Mouse (Mus musculus) adrenal gland, postnatal 14 days (tissue): Measurements from ENCODE around the gene Vmn1r34. TPM values are rescaled to one million over a fixed set of nuclear protein-coding genes. Genes with fewer than 3 reads are reported as not detected.
"Not testable (repeated sequence)": the region's sequence is repeated elsewhere in the genome, so short reads cannot be mapped to it uniquely, and the experiment has no call there.

Experiments
- DNase-seq: peaks from one replicate; pipeline ENCODE4 v3.0.0; 2021; ENCODE audit warnings: mixed read lengths
- long read RNA-seq, 2 experiments: library from polyadenylated mRNA; stranded (forward); transcript quantifications; one replicate each; pipeline ENCODE4 v2.0.0; 2021
- total RNA-seq: library from RNA; stranded (reverse); gene quantifications from 2 replicates; pipeline ENCODE4 v1.2.3, GENCODE M21; 2021

Vmn1r34 gene
- total RNA-seq, result not detected in 2 replicates
- long read RNA-seq, experiment 1, result 0 reads
- long read RNA-seq, experiment 2, result 0 reads

- no peak for DNase-seq
Measured at GRCm38 (mm10) chr6:66643779-66644178, at the start of gene Vmn1r34. Vmn1r34 (minus strand) TSS chr6:66643879.

DNA sequence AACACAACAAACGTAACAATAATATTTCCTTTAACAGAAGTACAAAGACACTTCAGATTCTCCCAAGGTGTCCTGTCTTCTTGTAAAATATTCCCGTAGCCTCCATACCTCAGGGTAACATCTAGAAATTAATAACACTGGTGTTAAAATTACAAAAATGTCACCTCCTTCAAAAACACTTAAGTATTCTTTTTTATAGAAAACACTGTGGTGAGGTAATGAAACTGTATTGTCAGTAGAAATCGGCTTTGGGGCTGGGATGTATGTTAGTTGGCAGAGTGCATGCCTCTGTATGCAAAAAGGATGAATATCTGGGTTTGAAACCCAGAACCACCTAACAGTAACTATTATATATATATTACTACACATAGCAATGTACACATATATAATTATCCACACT is 42.1 kb upstream of the Vmn1r34 start, which contains the start of gene Vmn1r35:
TSS of gene Vmn1r35 (minus strand) at position 101 of the 400 bp plus-strand sequence.
- DNase-seq, result no peak

DNA sequence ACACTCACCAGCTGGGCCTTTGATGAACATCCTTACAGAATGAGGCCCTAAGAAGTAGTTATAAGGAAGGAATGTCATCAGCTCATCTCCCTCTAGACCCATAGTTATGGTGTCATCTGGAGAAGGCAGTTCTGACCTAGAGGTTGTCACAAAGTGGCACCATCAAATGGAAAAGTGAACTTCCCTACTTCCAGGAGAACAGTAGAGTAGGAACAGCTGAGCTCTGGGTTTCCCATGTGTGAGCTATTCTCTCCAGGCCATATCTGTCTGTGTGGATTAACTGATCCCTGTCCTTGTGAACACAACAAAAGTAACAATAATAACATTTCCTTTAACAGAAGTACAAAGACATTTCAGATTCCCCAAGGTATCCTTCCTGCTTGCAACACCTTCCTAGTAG is 25.5 kb downstream of the Vmn1r34 start, which contains the start of gene Vmn1r33:
TSS of gene Vmn1r33 (minus strand) at position 101 of the 400 bp plus-strand sequence.
- not testable (repeated sequence) for DNase-seq

GRCm38 (mm10) chr6:66595804-66596203 is 47.9 kb downstream of the Vmn1r34 start:
- no peak for DNase-seq

Other genes starting within 250 kb of the Vmn1r34 start
- gene Mad2l1, start 108.5 kb downstream of the Vmn1r34 start, total RNA-seq, result 17.2 and 17.3 TPM in 2 replicates
- gene Vmn1r32, start 83.8 kb downstream of the Vmn1r34 start, total RNA-seq, result not detected in 2 replicates
- not detected in 2 replicates for gene Vmn1r33, start 25.6 kb downstream of the Vmn1r34 start, total RNA-seq
- not detected in 2 replicates for gene Vmn1r35, start 42.0 kb upstream of the Vmn1r34 start, total RNA-seq
- not detected in 2 replicates for gene Vmn1r36, start 75.3 kb upstream of the Vmn1r34 start, total RNA-seq
- gene Vmn1r37, start 85.5 kb upstream of the Vmn1r34 start, total RNA-seq, result not detected in 2 replicates
- not detected in 2 replicates for gene Vmn1r38, start 138.7 kb upstream of the Vmn1r34 start, total RNA-seq
- gene Vmn1r39, start 166.7 kb upstream of the Vmn1r34 start, total RNA-seq, result not detected in 2 replicates